Mouse (Mus musculus): ENCODE measurements around the gene Kazn. TPM values are rescaled to one million over a fixed set of nuclear protein-coding genes. Genes with fewer than 3 reads are reported as not detected.

Gene Kazn
- total RNA-seq, 2 experiments from 2014 or later = 3.5 TPM; not detected in 1

DNA sequence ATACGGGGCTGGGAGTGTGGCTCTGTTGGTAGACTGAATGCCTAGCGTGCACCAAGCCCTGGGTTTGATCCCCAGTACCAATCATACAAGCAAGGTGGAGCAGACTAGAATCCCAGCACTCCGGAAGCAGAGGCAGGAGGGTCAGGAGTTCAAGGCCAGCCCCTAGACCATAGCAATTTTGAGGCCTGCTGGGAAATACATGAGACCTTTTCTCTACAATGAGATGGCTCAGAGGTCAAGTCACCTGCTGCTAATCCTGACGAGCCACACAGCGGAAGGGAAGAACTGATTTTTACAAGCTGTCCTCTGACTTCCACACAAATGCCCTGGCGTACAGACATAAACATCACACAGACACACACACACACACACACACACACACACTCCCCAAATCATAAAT, 33.5 kb downstream of the Kazn start:
- no peak for ATAC-seq (replicated peaks; ENCODE audit: poor library complexity, severe bottlenecking)

DNA sequence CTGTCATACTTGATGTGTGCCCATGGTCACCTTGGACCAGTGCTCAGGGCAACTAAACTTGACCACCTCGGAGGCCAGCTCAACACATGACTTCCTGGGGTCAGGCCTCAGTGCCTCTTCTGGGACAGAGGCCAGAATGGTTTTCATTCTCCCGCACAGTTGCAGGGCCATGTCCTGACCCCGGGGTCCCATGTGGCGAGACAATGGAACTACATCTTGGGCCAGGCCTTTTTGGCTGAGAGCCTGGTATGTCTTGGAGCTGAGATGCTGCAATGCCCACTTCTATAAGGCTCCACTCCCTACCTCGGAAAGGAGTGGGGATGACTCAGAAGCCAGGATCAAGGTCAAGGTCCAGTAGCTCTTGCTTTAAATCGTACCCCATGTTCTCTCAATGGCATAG, 42.6 kb downstream of the Kazn start:
- peak; percentile 20; the same call in 1 of the 2 replicates for ATAC-seq (replicated peaks; ENCODE audit: poor library complexity, severe bottlenecking)

DNA sequence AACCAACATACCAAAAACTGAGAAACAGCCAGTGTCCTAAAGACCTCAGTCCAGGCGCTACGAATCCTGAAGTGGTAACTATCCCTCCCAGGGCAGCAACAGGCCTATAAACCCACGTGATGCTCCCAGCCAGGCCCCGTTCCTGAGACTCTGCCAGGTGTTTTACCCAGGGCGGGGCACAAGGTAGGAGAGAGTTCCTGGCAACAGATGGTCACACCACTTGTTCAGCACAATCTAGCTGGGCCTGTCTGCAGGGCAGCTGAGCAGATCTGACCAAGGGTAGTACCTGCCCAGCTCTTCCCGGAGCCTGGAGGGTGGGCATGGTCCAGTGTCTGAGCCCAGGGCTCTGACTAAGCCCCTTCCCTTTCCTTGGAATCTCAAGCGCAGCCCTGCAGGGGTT, 45.4 kb downstream of the Kazn start:
- no peak for ATAC-seq (replicated peaks; ENCODE audit: poor library complexity, severe bottlenecking)

DNA sequence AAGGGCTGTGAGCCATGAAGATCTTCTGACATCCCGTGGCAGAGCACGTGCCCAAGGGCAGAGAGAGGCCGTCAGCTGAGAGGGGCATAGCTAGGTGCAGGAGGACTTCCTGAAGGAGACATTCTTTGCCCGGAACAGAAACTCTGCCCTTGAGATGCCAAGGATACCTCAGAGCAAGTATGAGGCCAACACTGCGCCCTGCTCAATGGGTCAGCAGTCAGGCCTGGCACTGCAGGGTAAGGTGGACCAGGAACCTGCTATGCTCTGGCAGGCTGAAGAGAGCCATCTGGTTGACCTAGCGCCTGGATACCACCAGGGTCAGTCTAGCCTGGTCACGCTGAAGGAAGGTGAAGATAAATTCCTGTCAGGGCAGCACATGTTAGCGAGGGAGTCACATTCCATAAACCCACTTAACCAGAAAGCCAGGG, 46.0 kb downstream of the Kazn start:
- no peak for ATAC-seq (replicated peaks; ENCODE audit: poor library complexity, severe bottlenecking)

DNA sequence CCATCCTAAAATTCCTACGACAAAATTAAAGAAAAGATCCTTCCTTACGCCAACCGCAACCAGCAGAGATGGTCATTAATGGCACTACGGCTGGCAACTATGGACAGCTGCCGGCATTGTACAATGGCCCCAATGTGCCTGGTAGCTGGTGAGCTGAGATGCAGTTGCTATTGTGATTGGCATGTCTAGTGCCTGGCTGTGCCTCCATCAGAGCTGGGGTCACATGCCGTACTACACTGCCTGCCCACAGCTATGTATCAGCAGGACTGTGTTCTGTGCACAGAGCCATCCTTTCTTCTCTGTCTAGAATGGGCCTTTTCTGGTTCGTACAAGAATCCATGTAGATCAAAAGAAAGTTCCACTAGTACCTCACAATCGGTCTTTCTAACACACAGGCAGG, 49.2 kb downstream of the Kazn start:
- ATAC-seq (replicated peaks; ENCODE audit: poor library complexity, severe bottlenecking) = no peak

DNA sequence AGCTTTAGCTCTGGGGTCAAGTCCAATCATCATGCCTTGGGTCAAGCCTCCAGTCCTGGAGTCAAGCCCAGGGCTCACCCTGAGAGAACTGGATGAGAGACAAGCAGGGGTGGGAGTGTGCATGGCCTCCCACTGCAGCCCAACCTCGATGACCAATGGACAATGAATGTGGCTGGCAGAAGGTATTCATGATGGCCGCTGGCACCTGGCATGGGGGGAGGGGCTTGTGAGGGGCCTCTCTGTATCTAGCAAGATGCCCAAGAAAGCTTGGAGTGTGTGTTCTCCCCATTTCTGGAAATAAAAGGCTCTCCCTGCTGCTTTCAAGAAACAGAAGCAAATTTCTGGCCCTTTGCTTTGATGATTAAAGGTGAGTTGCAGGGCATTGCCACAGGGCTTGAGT, 50.7 kb downstream of the Kazn start:
- no peak for ATAC-seq (replicated peaks; ENCODE audit: poor library complexity, severe bottlenecking)

DNA sequence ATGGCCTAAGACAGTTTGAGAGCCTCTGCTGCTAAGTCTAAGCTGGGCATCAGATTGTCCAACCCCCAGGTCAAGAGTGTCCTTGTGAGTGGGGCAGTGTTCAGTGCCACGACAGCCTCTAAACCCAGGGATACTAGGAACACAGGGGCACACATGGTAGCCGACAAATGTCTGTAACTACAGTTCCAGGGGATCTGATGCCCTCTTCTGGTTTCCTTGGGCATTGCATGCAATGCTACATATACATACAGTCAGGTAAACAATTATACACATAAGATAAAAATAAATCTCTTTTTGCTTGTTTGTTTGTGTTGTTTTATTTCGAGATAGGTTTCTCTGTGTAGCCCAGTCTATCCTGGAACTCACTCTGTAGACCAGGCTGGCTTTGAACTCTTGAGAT, 53.0 kb downstream of the Kazn start:
- ATAC-seq (replicated peaks; ENCODE audit: poor library complexity, severe bottlenecking) = no peak

GRCm38 (mm10) chr4:142185533-142185900, 53.7 kb downstream of the Kazn start:
- no peak for ATAC-seq (replicated peaks; ENCODE audit: poor library complexity, severe bottlenecking)

DNA sequence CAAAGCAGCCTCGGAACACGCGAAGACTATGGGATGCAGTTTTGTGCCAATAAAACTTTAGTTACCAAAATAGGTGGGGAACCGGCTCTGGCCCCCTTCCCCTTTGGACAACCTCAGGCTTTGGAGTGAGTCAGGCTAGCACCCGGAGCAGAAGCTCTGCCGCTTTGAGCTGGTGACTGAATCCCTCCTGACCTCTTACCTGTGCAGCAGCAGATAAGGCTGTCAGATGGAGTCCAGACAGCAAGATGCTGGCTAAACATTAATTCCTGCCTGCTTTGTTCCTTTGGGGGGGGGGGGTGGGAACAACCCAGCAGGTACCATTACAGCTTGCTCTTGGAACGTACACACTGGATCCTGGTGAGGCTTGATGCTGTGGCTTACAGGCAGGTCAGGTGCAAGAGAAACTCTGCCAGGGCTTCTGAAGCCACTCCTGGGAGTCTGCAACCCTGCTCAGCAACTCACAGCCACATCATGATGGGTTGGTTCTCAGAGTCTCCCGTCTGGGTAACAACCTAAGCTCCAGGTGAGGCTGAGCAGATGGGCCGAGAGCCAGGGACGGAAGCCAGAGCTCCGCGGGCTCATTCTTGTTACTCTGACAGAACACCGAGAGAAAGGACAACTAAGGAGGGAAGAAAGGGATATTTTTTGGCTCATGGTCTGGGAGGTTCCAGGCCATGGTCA, 54.2 kb downstream of the Kazn start:
- no peak for ATAC-seq (replicated peaks; ENCODE audit: poor library complexity, severe bottlenecking)

- ATAC-seq (replicated peaks; ENCODE audit: poor library complexity, severe bottlenecking) = no peak
Measured at GRCm38 (mm10) chr4:142183591-142183990, 55.6 kb downstream of the Kazn start.

GRCm38 (mm10) chr4:142183015-142183414, 56.2 kb downstream of the Kazn start:
- no peak for ATAC-seq (replicated peaks; ENCODE audit: poor library complexity, severe bottlenecking)

GRCm38 (mm10) chr4:142181646-142182045, 57.6 kb downstream of the Kazn start:
- ATAC-seq (replicated peaks; ENCODE audit: poor library complexity, severe bottlenecking) = no peak

- ATAC-seq (replicated peaks; ENCODE audit: poor library complexity, severe bottlenecking) = no peak
Measured at GRCm38 (mm10) chr4:142180874-142181273, 58.3 kb downstream of the Kazn start.

DNA sequence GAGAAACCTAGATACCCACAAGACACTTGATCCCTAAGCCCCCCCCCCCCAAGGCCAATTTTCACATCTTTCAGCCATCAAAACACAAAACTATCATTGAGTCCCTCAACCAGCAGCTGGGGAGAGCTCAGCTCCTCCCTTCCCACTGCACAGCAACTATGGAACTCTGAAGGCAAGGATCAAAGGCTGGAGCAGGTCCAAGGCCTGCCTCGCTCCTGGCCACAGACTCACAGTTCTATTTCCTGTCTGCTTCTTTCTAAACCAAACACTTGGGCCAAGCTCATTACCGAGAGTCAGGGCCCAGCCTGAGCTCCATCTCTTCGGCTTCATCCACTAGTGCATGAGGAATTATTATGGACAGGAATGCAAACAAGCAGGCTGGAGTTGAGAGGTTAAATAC, 58.9 kb downstream of the Kazn start:
- ATAC-seq (replicated peaks; ENCODE audit: poor library complexity, severe bottlenecking) = no peak

DNA sequence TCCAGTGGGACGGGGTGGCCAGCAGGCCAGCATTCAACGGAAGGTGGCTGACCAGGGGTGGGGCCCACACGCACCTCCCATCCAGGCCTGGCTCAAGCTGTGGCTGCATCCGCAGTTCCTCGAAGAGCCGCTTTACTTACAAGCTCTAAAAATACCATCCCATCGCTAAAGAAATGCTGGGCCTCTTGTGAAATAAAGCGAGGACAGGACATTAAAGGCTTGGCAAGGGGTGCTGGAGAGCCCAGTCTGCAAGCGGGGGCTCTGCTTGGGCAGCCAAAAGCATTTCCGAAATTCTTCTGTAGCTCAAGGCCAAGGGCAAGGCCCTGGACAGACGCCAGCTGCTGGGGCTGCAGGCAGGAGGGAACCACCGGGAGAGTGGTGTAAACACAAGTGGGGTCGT, 59.7 kb downstream of the Kazn start:
- ATAC-seq (replicated peaks; ENCODE audit: poor library complexity, severe bottlenecking) = no peak

DNA sequence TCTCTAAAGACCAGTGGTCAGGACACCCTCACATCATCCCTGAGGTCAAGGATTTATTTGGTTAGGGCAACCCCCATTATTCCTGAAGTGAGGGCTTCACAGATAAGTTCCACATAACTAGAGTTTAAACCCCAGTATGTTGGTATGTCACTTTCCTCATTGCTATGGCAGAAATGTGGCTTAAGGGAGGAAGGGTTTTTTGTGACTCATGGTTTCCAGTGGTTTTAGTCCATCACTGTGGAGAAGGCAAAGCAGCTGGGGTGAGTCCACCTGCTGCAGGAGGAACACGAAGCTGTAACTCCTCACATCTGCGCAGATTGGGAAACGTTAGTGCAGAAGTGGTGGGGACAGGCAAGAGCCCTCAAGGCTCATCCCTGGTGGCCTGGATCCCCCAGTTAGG, 62.5 kb downstream of the Kazn start:
- ATAC-seq (replicated peaks; ENCODE audit: poor library complexity, severe bottlenecking) = no peak

DNA sequence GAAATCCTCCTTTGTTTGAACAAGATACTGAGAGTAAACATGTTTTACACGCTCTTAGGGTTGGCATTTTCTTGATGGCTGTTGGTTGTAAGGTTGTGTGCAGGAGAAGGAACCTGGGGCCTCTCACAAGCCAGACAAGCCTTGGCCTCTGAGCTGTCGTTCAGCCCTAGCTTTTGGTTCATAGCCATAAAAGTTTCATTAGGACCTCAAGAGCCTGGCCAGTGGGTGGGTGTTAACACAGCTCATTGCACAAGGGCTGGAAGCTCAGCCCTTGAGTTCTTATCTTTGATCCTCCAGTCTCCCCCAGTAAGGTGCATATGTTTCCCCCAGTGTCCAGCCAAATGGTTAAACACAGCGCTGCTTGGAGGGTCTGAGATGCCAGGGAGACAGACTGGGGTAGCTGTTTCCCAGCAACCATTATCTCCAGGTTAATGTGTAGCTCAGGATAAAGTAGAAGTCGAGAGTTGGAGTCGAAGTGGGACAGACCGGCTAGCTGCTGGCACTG, 65.2 kb downstream of the Kazn start:
- no peak for ATAC-seq (replicated peaks; ENCODE audit: poor library complexity, severe bottlenecking)

DNA sequence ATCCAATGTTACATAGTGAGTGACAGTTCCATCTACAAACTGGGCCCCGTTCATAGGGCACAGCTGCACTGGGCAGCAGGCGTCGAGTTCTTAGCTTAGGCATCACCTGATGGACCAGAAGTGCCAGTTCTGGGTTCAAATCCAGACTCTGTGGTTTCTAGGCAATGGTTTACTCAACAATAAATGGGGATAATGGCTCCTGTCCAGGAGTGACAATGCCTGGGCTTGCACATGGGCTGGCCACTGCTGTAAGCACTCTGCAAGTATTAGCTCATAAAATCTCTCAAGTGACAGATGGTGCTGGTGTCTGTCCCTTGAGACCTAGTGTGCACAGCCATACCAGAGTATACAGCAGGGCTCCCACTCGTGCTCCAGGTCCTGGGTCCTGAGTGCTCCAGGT, 66.3 kb downstream of the Kazn start:
- ATAC-seq (replicated peaks; ENCODE audit: poor library complexity, severe bottlenecking) = no peak

GRCm38 (mm10) chr4:142171788-142172497, 67.3 kb downstream of the Kazn start:
- no peak for ATAC-seq (replicated peaks; ENCODE audit: poor library complexity, severe bottlenecking)

DNA sequence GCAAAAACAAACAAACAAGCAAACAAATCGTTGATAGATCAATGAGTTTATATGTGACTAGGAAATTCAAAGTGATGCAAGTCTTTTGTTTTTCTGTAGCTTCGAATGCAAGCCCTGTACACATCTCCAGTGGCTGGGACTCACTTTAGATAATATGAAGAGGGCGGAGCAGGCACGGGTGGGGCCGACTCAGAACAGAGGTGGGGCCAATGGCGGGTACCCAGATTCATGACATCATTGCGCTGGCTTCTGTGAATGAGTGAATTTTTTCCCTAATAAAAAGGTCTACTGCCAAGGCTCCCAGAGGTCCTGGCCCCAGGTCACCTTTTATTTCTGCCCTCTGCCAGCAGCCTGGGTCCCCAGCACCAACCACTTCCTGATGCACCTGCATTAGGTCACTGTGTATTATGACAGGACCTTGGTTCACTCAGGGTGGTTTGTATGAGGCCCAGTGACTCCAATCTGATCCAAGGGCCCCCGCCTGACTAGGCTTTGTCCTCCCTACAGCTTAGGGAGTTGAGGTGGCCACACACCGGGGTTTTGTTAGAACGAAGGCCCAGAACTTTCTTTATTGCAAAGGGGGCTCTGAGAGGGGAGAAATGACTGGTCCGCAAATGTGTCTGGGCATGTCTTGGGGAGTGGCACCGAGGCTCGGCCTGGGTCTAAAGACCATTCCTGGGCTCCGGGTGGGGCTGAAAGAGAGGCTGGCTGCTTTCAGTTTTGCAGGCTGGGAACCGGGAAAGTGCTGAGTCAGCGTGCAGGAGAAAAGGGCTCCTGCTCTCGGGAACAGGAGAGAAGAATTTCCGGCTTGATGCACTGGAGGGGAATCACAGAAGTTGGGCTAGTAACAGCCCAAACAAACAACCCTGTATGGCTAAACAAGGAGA, 68.1 kb downstream of the Kazn start:
- ATAC-seq (replicated peaks; ENCODE audit: poor library complexity, severe bottlenecking) = no peak

DNA sequence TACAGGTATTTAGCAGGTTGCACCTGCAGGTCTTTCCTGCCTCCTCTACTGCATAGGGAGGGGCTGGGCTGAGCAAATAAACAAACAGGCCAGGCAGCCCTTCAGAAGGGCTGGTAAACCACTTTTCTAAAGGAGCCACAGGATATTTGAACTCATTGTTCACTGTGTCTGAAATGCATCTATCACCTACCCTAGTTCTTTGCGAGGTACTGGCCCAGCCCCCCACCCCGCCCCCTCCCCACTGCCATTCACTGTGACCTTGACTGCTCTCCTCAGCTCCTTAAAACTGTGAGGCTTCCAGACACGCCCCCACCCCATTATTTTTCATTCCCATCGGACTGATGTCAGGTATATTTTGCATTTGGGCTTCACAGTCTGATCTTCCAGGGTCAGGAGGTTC, 69.6 kb downstream of the Kazn start:
- ATAC-seq (replicated peaks; ENCODE audit: poor library complexity, severe bottlenecking) = no peak
